Mouse (Mus musculus): Measurements from ENCODE around the gene Cfap54. TPM values are rescaled to one million over a fixed set of nuclear protein-coding genes. Genes with fewer than 3 reads are reported as not detected.

Cfap54 gene
- polyA plus RNA-seq, 1 experiment: 0.44 TPM

GRCm38 (mm10) chr10:93115743-93116142 lies 34.3 kb upstream of the Cfap54 start:
- Histone ChIP-seq H3K4me1 (replicated peaks; ENCODE audit: control insufficient read depth, insufficient read depth, low read length) (peaks cover 9% of the 10 kb centered on the region), H3K27ac (ENCODE audit: control insufficient read depth, insufficient read depth, low read length) (no peak overlapping the region), H3K27me3 (ENCODE audit: control insufficient read depth, insufficient read depth, low read length) (no peaks in the 10 kb centered on the region), H3K36me3 (ENCODE audit: control insufficient read depth, insufficient read depth, low read length) (no peaks in the 10 kb centered on the region), H3K4me3 (ENCODE audit: control insufficient read depth, insufficient read depth, low read length) (no peak overlapping the region)
- DNase-seq: no peak
- TF ChIP-seq CTCF (IDR thresholded peaks at IDR 0.05; ENCODE audit: borderline replicate concordance, control insufficient read depth, extremely low read depth, insufficient read depth, low read length, poor library complexity) (no peak), POLR2A (IDR thresholded peaks at IDR 0.05; ENCODE audit: control insufficient read depth, extremely low read depth, insufficient read depth, low read length, poor library complexity) (no peak)
- WGBS: 15% methylated on average over 1 of the region's 1 CpGs

- TF ChIP-seq CTCF (IDR thresholded peaks at IDR 0.05; ENCODE audit: borderline replicate concordance, control insufficient read depth, extremely low read depth, insufficient read depth, low read length, poor library complexity) (no peak), POLR2A (IDR thresholded peaks at IDR 0.05; ENCODE audit: control insufficient read depth, extremely low read depth, insufficient read depth, low read length, poor library complexity) (no peak)
- WGBS: 84% methylated on average over 1 of the region's 1 CpGs
- DNase-seq: no peak
- no peaks in the 10 kb centered on the region for H3K27me3 ChIP-seq (ENCODE audit: control insufficient read depth, insufficient read depth, low read length)
- peaks cover 7% of the 10 kb centered on the region for H3K4me1 ChIP-seq (replicated peaks; ENCODE audit: control insufficient read depth, insufficient read depth, low read length)
- H3K36me3 ChIP-seq (ENCODE audit: control insufficient read depth, insufficient read depth, low read length): no peaks in the 10 kb centered on the region
- no peak overlapping the region for H3K4me3 ChIP-seq (ENCODE audit: control insufficient read depth, insufficient read depth, low read length)
- H3K27ac ChIP-seq (ENCODE audit: control insufficient read depth, insufficient read depth, low read length): no peak overlapping the region
These were observed 33.4 kb upstream of the Cfap54 start for GRCm38 (mm10) chr10:93114782-93115181.

- no peaks in the 10 kb centered on the region for H3K27me3 ChIP-seq (ENCODE audit: control insufficient read depth, insufficient read depth, low read length)
- TF ChIP-seq CTCF (IDR thresholded peaks at IDR 0.05; ENCODE audit: borderline replicate concordance, control insufficient read depth, extremely low read depth, insufficient read depth, low read length, poor library complexity): no peak
- no peak for TF ChIP-seq POLR2A (IDR thresholded peaks at IDR 0.05; ENCODE audit: control insufficient read depth, extremely low read depth, insufficient read depth, low read length, poor library complexity)
- H3K4me3 ChIP-seq (ENCODE audit: control insufficient read depth, insufficient read depth, low read length): no peak overlapping the region
- no peak overlapping the region for H3K27ac ChIP-seq (ENCODE audit: control insufficient read depth, insufficient read depth, low read length)
- no peak for DNase-seq
- H3K4me1 ChIP-seq (replicated peaks; ENCODE audit: control insufficient read depth, insufficient read depth, low read length): peaks cover 7% of the 10 kb centered on the region
- H3K36me3 ChIP-seq (ENCODE audit: control insufficient read depth, insufficient read depth, low read length): no peaks in the 10 kb centered on the region
- WGBS: 95% methylated on average over 8 of the region's 8 CpGs
These were observed 32.5 kb upstream of the Cfap54 start for GRCm38 (mm10) chr10:93113968-93114367.

GRCm38 (mm10) chr10:93112021-93112420 lies 30.6 kb upstream of the Cfap54 start:
- DNase-seq: no peak
- Histone ChIP-seq H3K4me1 (replicated peaks; ENCODE audit: control insufficient read depth, insufficient read depth, low read length) (peaks cover 7% of the 10 kb centered on the region), H3K27ac (ENCODE audit: control insufficient read depth, insufficient read depth, low read length) (no peak overlapping the region), H3K36me3 (ENCODE audit: control insufficient read depth, insufficient read depth, low read length) (no peaks in the 10 kb centered on the region), H3K4me3 (ENCODE audit: control insufficient read depth, insufficient read depth, low read length) (no peak overlapping the region), H3K27me3 (ENCODE audit: control insufficient read depth, insufficient read depth, low read length) (no peaks in the 10 kb centered on the region)
- WGBS: 97% methylated on average over 6 of the region's 6 CpGs
- TF ChIP-seq POLR2A (IDR thresholded peaks at IDR 0.05; ENCODE audit: control insufficient read depth, extremely low read depth, insufficient read depth, low read length, poor library complexity) (no peak), CTCF (IDR thresholded peaks at IDR 0.05; ENCODE audit: borderline replicate concordance, control insufficient read depth, extremely low read depth, insufficient read depth, low read length, poor library complexity) (no peak)

- 95% methylated on average over 8 of the region's 8 CpGs for WGBS
- Histone ChIP-seq H3K27me3 (ENCODE audit: control insufficient read depth, insufficient read depth, low read length) (no peaks in the 10 kb centered on the region), H3K4me1 (replicated peaks; ENCODE audit: control insufficient read depth, insufficient read depth, low read length) (peaks cover 7% of the 10 kb centered on the region), H3K27ac (ENCODE audit: control insufficient read depth, insufficient read depth, low read length) (no peak overlapping the region), H3K36me3 (ENCODE audit: control insufficient read depth, insufficient read depth, low read length) (no peaks in the 10 kb centered on the region), H3K4me3 (ENCODE audit: control insufficient read depth, insufficient read depth, low read length) (no peak overlapping the region)
- DNase-seq: no peak
- no peak for TF ChIP-seq CTCF (IDR thresholded peaks at IDR 0.05; ENCODE audit: borderline replicate concordance, control insufficient read depth, extremely low read depth, insufficient read depth, low read length, poor library complexity)
- TF ChIP-seq POLR2A (IDR thresholded peaks at IDR 0.05; ENCODE audit: control insufficient read depth, extremely low read depth, insufficient read depth, low read length, poor library complexity): no peak
These were observed 30.0 kb upstream of the Cfap54 start for GRCm38 (mm10) chr10:93111412-93111811.

- Histone ChIP-seq H3K27ac (ENCODE audit: control insufficient read depth, insufficient read depth, low read length) (no peak overlapping the region), H3K27me3 (ENCODE audit: control insufficient read depth, insufficient read depth, low read length) (no peaks in the 10 kb centered on the region), H3K36me3 (ENCODE audit: control insufficient read depth, insufficient read depth, low read length) (no peaks in the 10 kb centered on the region), H3K4me1 (replicated peaks; ENCODE audit: control insufficient read depth, insufficient read depth, low read length) (no peaks in the 10 kb centered on the region), H3K4me3 (ENCODE audit: control insufficient read depth, insufficient read depth, low read length) (no peak overlapping the region)
- TF ChIP-seq POLR2A (IDR thresholded peaks at IDR 0.05; ENCODE audit: control insufficient read depth, extremely low read depth, insufficient read depth, low read length, poor library complexity): no peak
- no peak for TF ChIP-seq CTCF (IDR thresholded peaks at IDR 0.05; ENCODE audit: borderline replicate concordance, control insufficient read depth, extremely low read depth, insufficient read depth, low read length, poor library complexity)
- WGBS: 97% methylated on average over 7 of the region's 7 CpGs
- no peak for DNase-seq
These were observed 23.9 kb upstream of the Cfap54 start for GRCm38 (mm10) chr10:93105358-93105757.

- TF ChIP-seq POLR2A (IDR thresholded peaks at IDR 0.05; ENCODE audit: control insufficient read depth, extremely low read depth, insufficient read depth, low read length, poor library complexity) (no peak), CTCF (IDR thresholded peaks at IDR 0.05; ENCODE audit: borderline replicate concordance, control insufficient read depth, extremely low read depth, insufficient read depth, low read length, poor library complexity) (no peak)
- H3K27ac ChIP-seq (ENCODE audit: control insufficient read depth, insufficient read depth, low read length): no peak overlapping the region
- WGBS: 80% methylated on average over 6 of the region's 6 CpGs
- no peaks in the 10 kb centered on the region for H3K4me1 ChIP-seq (replicated peaks; ENCODE audit: control insufficient read depth, insufficient read depth, low read length)
- no peak overlapping the region for H3K4me3 ChIP-seq (ENCODE audit: control insufficient read depth, insufficient read depth, low read length)
- no peaks in the 10 kb centered on the region for H3K36me3 ChIP-seq (ENCODE audit: control insufficient read depth, insufficient read depth, low read length)
- DNase-seq: no peak
- H3K27me3 ChIP-seq (ENCODE audit: control insufficient read depth, insufficient read depth, low read length): no peaks in the 10 kb centered on the region
These were observed 22.9 kb upstream of the Cfap54 start for GRCm38 (mm10) chr10:93104357-93104756.
